Mouse (Mus musculus) heart, postnatal 14 days (tissue): ENCODE measurements around the gene P4ha3. TPM values are rescaled to one million over a fixed set of nuclear protein-coding genes. Genes with fewer than 3 reads are reported as not detected.

ENCODE experiments used
- DNase-seq, 2 experiments: peaks; one replicate each; pipeline ENCODE4 v3.0.0; 2021 to 2022
- intact Hi-C: fragments of 180-260 bp; cut with DNase I; formaldehyde crosslinking; loops from one replicate; pipeline ENCODE4 v1.15.1; 2025
- total RNA-seq, 2 experiments: library from RNA; stranded (reverse); gene quantifications; 2 replicates each; pipeline ENCODE4 v1.2.3; 2021

Gene P4ha3
- total RNA-seq, 2 experiments from 2014 or later: 0.80 to 1.1 TPM

GRCm38 (mm10) chr7:100301390-100301789 is 16.1 kb downstream of the P4ha3 start:
- DNase-seq: no peak
- intact Hi-C loops: no loop called here

DNA sequence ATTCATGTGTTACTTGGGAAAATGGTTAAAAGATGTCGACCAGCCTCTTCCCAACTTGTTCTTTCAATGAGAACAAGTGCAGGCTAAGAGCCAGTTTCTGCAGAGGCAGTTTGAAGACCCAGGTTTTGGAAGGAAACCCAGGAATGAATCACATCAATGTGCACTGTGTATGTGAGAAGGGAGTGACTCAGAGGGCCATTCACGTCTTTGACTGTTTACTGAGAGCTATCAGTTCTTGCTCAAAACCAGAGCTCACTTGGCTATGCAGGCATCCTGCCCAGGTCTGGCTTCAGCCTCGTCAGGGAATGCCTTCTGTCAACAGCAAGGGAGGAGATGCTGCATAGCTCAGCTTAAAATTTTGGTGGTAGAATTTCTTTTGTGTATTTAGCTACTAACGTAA is 17.0 kb downstream of the P4ha3 start:
- intact Hi-C loops: no loop called here

GRCm38 (mm10) chr7:100305894-100306293 is 20.6 kb downstream of the P4ha3 start:
- DNase-seq: no peak

More for the DNA sequence above, 17.0 kb downstream of the P4ha3 start:
- peak; percentile 60 to 64 for DNase-seq

DNA sequence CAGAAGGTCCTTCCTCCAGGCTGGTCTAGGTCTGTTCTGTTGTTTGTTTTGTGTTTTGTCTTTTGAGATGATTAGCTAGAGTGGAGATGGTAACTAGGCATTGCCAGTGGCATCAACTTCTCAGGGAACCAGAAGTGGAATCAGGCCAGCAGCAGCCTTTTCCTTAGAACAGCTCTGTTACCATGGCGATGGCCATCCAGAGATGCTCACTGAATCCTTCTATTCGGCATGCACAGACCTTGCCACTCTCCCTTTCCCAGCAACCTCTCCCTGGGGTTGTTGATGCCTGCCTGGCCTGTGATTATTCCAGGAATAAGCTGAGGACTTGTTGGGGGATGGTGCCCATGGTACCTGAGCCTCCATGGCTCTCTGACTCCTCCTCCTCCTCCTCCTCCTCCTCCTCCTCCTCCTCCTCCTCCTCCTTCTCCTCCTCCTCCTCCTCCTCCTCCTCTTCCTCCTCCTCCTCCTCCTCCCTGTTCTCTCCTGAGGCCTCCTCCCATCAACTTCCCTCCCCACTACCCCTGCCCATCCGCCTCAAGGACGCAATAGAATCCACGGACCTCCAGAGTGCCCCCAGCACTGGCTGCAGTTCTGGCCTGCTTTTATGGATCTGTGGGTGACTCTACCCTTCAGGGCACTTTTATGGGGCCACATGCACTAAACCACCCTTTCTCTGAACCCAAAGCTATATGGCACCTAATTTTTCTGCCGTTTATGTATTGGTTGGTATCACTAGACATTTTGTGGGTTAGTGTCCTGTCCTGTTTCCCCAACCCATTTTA is 22.7 kb downstream of the P4ha3 start:
- DNase-seq: no peak
- intact Hi-C loops: no loop called here

More at GRCm38 (mm10) chr7:100305894-100306293, 20.6 kb downstream of the P4ha3 start:
- intact Hi-C loops: no loop called here

- no peak for DNase-seq
- intact Hi-C loops: no loop called here
These were observed 23.9 kb downstream of the P4ha3 start for GRCm38 (mm10) chr7:100309216-100309615.

- intact Hi-C loops: no loop called here
- DNase-seq: no peak
These were observed 24.4 kb downstream of the P4ha3 start for GRCm38 (mm10) chr7:100309679-100310078.

DNA sequence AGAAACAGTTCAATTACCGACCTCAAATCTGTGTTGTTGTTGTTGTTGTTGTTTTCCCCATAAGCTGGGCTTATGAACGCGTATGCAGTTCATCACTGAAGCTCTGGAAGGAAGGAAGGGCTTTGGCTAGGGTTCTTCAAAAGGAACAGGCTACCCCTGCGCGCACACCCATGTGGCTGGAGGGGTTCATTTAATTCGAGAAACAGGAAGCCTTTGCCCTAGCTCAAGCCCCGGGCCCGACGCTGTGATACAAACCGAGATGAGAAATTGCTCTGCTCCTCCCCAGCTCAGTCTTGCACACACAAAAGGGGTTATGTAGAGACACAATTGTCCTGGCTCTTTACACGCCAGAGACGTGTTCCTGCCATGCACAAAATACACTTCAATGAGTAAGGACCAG is 25.0 kb downstream of the P4ha3 start:
- intact Hi-C loops: no loop called here
- DNase-seq: no peak

- no peak for DNase-seq
- intact Hi-C loops: no loop called here
These were observed 27.4 kb downstream of the P4ha3 start for GRCm38 (mm10) chr7:100312716-100313115.

DNA sequence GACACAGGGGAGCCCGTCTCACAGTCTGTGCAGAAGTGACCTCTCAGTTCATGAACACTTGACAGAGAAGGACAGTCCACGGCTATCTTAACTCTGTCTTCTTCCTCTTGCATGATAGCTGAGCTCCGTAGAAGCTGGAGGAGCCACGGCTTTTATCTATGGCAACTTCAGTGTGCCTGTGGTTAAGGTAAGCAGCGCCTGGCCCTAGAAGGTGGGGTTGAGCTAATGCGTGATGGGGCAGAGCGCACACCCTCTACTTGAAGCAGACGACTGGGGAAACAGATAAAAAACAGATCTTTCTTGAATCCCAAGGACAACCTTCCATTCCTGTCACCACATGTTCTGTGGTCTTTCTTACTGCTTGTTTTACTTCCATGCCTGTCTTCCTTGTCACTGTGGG is 31.6 kb downstream of the P4ha3 start:
- DNase-seq: no peak
- intact Hi-C loops: no loop called here

- intact Hi-C loops: no loop called here
- no peak for DNase-seq
These were observed 32.2 kb downstream of the P4ha3 start for GRCm38 (mm10) chr7:100317534-100317933.

DNA sequence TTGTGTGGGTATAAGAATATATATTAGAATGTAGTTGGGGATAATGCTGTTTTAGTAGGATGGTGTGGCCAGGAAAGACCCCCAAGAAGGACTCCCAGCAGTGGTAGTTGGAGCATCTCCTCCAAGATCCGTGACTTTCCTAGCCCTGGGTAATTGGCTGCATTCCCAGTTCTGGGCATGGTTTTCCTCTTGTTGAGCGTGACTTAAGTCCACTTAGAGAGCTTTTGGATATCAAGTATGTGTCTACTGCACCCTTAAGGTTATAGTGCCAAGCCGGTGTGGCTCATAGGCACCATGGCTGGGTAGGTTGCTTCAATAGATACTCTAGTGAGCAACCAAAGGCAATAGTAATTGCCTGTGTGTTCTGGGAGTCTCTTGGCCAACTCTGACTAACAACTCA is 38.4 kb downstream of the P4ha3 start:
- DNase-seq: no peak
- intact Hi-C loops: loop anchor here (2.0 kb wide), 1 partner anchor 45 kb away; no protein-coding TSS in a partner anchor

DNA sequence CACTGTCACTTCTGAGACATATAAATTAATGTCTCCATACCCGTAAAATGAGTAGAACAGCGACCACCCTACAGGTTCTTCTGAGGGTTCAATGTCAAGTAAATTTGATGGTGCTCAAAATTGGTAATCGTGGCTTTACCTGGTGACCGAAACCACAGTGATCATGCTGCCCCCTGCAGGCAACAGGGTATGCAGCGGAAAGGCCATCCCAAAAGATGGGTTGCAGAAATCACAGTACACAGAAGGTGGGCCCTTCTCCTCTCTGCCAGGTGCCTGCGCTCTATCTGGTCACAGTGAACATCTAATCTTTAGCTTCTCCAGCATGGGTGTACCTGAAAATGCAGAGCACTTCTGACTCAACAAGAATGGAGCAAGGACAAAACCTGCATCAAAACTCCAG is 40.2 kb downstream of the P4ha3 start:
- DNase-seq: peak; percentile 40 to 67
- intact Hi-C loops: loop anchor here (2.0 kb wide), 1 partner anchor 47 kb away; no protein-coding TSS in a partner anchor

- intact Hi-C loops: no loop called here
- peak in 1 of 2 experiments; percentile 12 for DNase-seq
These were observed 42.2 kb downstream of the P4ha3 start for GRCm38 (mm10) chr7:100327514-100327913.

DNA sequence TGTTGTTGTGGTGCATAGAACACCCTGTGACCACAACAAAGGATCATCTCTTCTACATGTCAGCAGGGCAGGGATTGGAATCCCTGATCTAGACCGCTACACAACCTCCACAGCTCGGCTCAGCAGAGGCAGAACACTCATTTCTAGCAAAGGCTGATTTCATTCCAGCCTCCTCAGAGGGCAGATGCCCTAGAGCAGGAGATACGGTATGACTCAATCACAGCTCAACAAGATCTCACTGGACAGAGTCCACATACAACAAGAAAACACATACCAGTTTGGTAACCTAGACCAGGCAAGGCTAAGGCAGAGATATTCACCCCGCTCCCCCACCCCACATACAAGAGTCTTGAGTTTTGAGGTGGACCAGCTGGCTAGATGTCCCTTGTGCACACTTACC is 43.3 kb downstream of the P4ha3 start:
- intact Hi-C loops: no loop called here
- DNase-seq: no peak

- intact Hi-C loops: no loop called here
- no peak for DNase-seq
These were observed 45.9 kb downstream of the P4ha3 start for GRCm38 (mm10) chr7:100331269-100331668.

- DNase-seq: no peak
- intact Hi-C loops: no loop called here
These were observed 50.6 kb downstream of the P4ha3 start for GRCm38 (mm10) chr7:100335921-100336320.

- intact Hi-C loops: no loop called here
- peak in 1 of 2 experiments; percentile 54 for DNase-seq
These were observed 69.7 kb downstream of the P4ha3 start for GRCm38 (mm10) chr7:100354984-100355383.

DNA sequence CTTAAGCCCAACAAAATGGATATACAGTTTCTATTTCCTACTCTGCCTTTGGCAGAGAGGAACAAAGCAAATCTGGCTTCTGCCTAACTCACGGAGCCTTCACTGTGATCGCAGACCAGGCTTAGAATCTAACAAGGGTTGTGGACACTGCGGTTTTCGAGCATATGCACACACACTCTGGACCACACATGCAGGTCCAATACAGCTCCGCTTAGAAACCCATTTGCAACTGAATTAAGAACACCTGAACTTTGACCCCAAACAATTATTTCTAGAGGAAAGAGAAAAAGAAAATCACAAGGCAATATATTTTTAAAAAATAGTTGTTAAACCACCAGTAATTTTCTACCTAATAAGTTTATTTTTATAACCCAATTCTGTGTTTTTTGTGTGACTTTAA is 71.0 kb downstream of the P4ha3 start:
- intact Hi-C loops: no loop called here
- no peak for DNase-seq

DNA sequence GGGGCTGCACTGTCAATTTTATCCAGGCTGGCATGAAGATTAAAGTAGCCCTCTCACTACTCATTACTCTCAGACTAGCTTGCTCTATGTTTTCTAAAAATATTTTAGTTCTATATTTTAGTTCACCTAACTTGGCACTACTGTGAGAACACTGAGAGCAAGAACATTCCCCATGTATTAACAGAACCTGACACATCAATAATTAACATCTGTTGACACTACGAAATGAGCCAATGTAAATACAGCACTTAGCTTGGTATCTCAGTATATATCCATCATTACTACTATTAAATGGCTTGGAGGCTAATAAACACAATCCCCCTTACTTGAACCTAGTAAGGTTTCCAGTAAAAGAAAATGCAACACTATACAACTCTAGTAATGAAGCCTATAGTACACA is 71.4 kb downstream of the P4ha3 start:
- intact Hi-C loops: no loop called here
- DNase-seq: no peak

- intact Hi-C loops: no loop called here
- no peak for DNase-seq
These were observed 72.5 kb downstream of the P4ha3 start for GRCm38 (mm10) chr7:100357856-100358255.

DNA sequence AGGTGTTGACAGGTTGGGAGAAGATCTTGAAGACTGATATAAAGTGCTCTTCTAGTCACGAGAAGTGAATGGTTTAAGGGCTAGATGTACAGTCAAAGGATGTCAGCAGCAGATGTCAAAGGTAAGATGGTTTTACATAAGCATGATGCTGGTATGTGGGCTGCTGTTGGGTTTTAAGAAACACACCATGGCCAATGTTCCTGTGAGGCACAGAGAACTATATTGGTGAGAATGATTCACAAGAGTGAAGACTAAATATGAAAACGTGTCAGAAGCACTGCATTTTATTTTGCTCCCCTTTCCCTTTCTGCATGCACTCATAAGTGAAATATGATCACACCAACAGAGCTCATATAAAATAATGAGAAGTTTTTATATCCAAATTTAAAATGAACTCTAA is 77.8 kb downstream of the P4ha3 start:
- intact Hi-C loops: no loop called here
- no peak for DNase-seq

- no peak for DNase-seq
- intact Hi-C loops: no loop called here
These were observed 79.6 kb downstream of the P4ha3 start for GRCm38 (mm10) chr7:100364888-100365287.
